16 mouse cellular contexts compared by ENCODE assay signal in genomic region chr1:33588557-33588956, GRCm38 (mm10).
"Had no signal": no experiment of that assay in that cellular context is flagged by ENCODE, and none has a peak within 500 bp of the region (broad histone marks: within the 10 kb centered on the region; RNA-seq: fewer than 3 reads in every experiment).

No protein-coding gene starts in this region.

- DNase-seq: kidney, adult 9 months; kidney, postnatal 36 days; layer of hippocampus, adult 9-11 months; layer of hippocampus, postnatal 36 days; liver, embryonic 13.5 days; liver, postnatal 0 days; lung, postnatal 14 days; right cerebral cortex, postnatal 14 days; thymus, adult 2 months had no signal

- H3K9me3 ChIP-seq: limb, embryonic 15.5 days; liver, embryonic 13.5 days; lung, embryonic 15.5 days; megakaryocyte, embryonic 14.5 days; midbrain, embryonic 12.5 days; stomach, embryonic 15.5 days had no signal

- H3K36me3 ChIP-seq: limb, embryonic 15.5 days; liver, embryonic 13.5 days; lung, embryonic 15.5 days; midbrain, embryonic 12.5 days; stomach, embryonic 15.5 days had no signal

- H3K27me3 ChIP-seq: limb, embryonic 15.5 days; liver, embryonic 13.5 days; lung, embryonic 15.5 days; megakaryocyte, embryonic 14.5 days; midbrain, embryonic 12.5 days; stomach, embryonic 15.5 days had no signal

- H3K4me1 ChIP-seq: midbrain, embryonic 12.5 days; stomach, embryonic 15.5 days had no signal

- H3K4me3 ChIP-seq: limb, embryonic 15.5 days; liver, embryonic 13.5 days; lung, embryonic 15.5 days; megakaryocyte, embryonic 14.5 days; midbrain, embryonic 12.5 days; stomach, embryonic 15.5 days had no signal

- H3K9ac ChIP-seq: limb, embryonic 15.5 days; liver, embryonic 13.5 days; liver, postnatal 0 days; lung, embryonic 15.5 days; midbrain, embryonic 12.5 days; stomach, embryonic 15.5 days had no signal

- ATAC-seq: liver, postnatal 0 days had no signal

- H3K4me2 ChIP-seq: limb, embryonic 15.5 days; liver, embryonic 13.5 days; lung, embryonic 15.5 days; midbrain, embryonic 12.5 days; stomach, embryonic 15.5 days had no signal

- H3K27ac ChIP-seq: kidney, postnatal 0 days; limb, embryonic 15.5 days; liver, embryonic 13.5 days; lung, embryonic 15.5 days; macrophage; midbrain, embryonic 12.5 days; stomach, embryonic 15.5 days had no signal
